In genomic region chr6:112510346-112510745, GRCm38 (mm10) we compare ENCODE assay signal across 16 mouse cellular contexts. TPM values are rescaled to one million over a fixed set of nuclear protein-coding genes. Genes with fewer than 3 reads are reported as not detected.
DNase-seq lines count a peak whose midpoint lies in the region; ATAC-seq lines count a peak whose summit lies in the region.
"Had no signal": no experiment of that assay in that cellular context is flagged by ENCODE, and none has a peak within 500 bp of the region (broad histone marks: within the 10 kb centered on the region; RNA-seq: fewer than 3 reads in every experiment).

No protein-coding gene starts in this region.

- no peaks in the 10 kb centered on the region for H3K9me3 ChIP-seq in liver, embryonic 11.5 days (ENCODE audit: control insufficient read depth, low read length)
- H3K9me3 ChIP-seq: heart, embryonic 10.5 days; liver, embryonic 15.5 days had no signal

- intact Hi-C loops in heart, postnatal 10 days (cut with DNase I) = no loop called here

- peak; percentile 77 for ATAC-seq in frontal cortex, adult (ENCODE audit: low TSS enrichment)
- ATAC-seq in liver, embryonic 11.5 days (replicated peaks; ENCODE audit: low FRiP score) = no peak
- ATAC-seq: inflammation-experienced regulatory T-cells, adult 6 months had no signal

- no peaks in the 10 kb centered on the region for H3K36me3 ChIP-seq in liver, embryonic 11.5 days (ENCODE audit: control insufficient read depth, insufficient read depth, low read length)
- H3K36me3 ChIP-seq: heart, embryonic 10.5 days; liver, embryonic 15.5 days had no signal

- H3K4me1 ChIP-seq in liver, embryonic 11.5 days (replicated peaks; ENCODE audit: control insufficient read depth, insufficient read depth, low read length) = no peaks in the 10 kb centered on the region
- H3K4me1 ChIP-seq: liver, embryonic 15.5 days had no signal

- 65% methylated on average over 4 of the region's 4 CpGs for WGBS in liver, embryonic 11.5 days

- no peak overlapping the region for H3K4me2 ChIP-seq in liver, embryonic 11.5 days
- H3K4me2 ChIP-seq: liver, embryonic 15.5 days had no signal

- no peak overlapping the region for H3K27ac ChIP-seq in liver, embryonic 11.5 days (ENCODE audit: low read depth, low read length)
- H3K27ac ChIP-seq: heart, embryonic 10.5 days; kidney, postnatal 0 days; liver, embryonic 15.5 days had no signal

- H3K9ac ChIP-seq in liver, embryonic 11.5 days (ENCODE audit: low read depth, low read length) = no peak overlapping the region
- H3K9ac ChIP-seq: liver, embryonic 15.5 days had no signal

- no peak for DNase-seq in frontal cortex, adult 2 months (ENCODE audit: extremely low spot score in 1 of 2, low spot score in 1 of 2)
- DNase-seq in retina, postnatal 1 day = peak; percentile 53
- DNase-seq in retina, embryonic 14.5 days (ENCODE audit: low spot score) = no peak
- DNase-seq in layer of hippocampus, postnatal 10 days (ENCODE audit: low spot score in 2 of 2) = peak; percentile 41 to 58
- no peak for DNase-seq in liver, embryonic 11.5 days (ENCODE audit: low spot score)
- DNase-seq in adrenal gland, adult 2 months = no peak
- DNase-seq in heart, postnatal 10 days = no peak
- DNase-seq: adrenal gland, adult 8-10 months; cerebellum, adult 11-12 months; lung, postnatal 4 days; right cerebral cortex, postnatal 14 days had no signal

- H3K4me3 ChIP-seq in liver, embryonic 11.5 days (ENCODE audit: low read depth, low read length) = no peak overlapping the region
- H3K4me3 ChIP-seq: heart, embryonic 10.5 days; liver, embryonic 15.5 days had no signal

- no peaks in the 10 kb centered on the region for H3K27me3 ChIP-seq in liver, embryonic 11.5 days (replicated peaks; ENCODE audit: control insufficient read depth, insufficient read depth, low read length)
- H3K27me3 ChIP-seq: liver, embryonic 15.5 days had no signal

RNA-seq across cellular contexts. Expression of gene Oxtr, which starts 20.6 kb away (rescaled TPM):
- polyA plus RNA-seq in frontal cortex, adult 2 months (2012; rRNA removed) = 4.7 and 8.7 TPM in 2 replicates
- total RNA-seq in layer of hippocampus, postnatal 10 days (2021) = 1 to 10 TPM; 7.4 to 8.5 TPM
- 0.04 TPM in 1 of 2 replicates, not detected in the other for polyA plus RNA-seq in liver, embryonic 11.5 days (2014; fragmentation: Nextera tagmentation; extraction: Ambion mirVana)
- total RNA-seq in adrenal gland, adult 2 months (2021) = 100 to 1,000 TPM in 1 of 2 experiments, 10 to 100 TPM in 1; 21.0 to 333 TPM
- polyA plus RNA-seq in adrenal gland, adult 2 months (2012; rRNA removed) = 98.5 and 193 TPM in 2 replicates
- under 1 TPM; 0.15 to 0.26 TPM for total RNA-seq in heart, postnatal 10 days (2021)
- polyA plus RNA-seq: inflammation-experienced regulatory T-cells, adult 6 months; liver, embryonic 15.5 days had no signal

RNA-seq across cellular contexts. Expression of gene Cav3, which starts 51.0 kb away (rescaled TPM):
- polyA plus RNA-seq in frontal cortex, adult 2 months (2012; rRNA removed) = 0.12 and 0.25 TPM in 2 replicates
- under 1 TPM; 0.38 to 0.94 TPM for total RNA-seq in layer of hippocampus, postnatal 10 days (2021)
- 0.52 TPM in 1 of 2 replicates, not detected in the other for polyA plus RNA-seq in liver, embryonic 11.5 days (2014; fragmentation: Nextera tagmentation; extraction: Ambion mirVana)
- not detected for total RNA-seq in adrenal gland, adult 2 months (2021)
- 0.08 TPM in 1 of 2 replicates, not detected in the other for polyA plus RNA-seq in adrenal gland, adult 2 months (2012; rRNA removed)
- 100 to 1,000 TPM; 157 to 162 TPM for total RNA-seq in heart, postnatal 10 days (2021)
- total RNA-seq: adrenal gland, adult 8-10 months had no signal
- polyA plus RNA-seq: inflammation-experienced regulatory T-cells, adult 6 months had no signal

Comparison
In these comparisons a context has a peak if more than half of its experiments do, and no peak if none do; other contexts are left out.
1. DNase-seq: peak in retina, postnatal 1 day (single experiment) and layer of hippocampus, postnatal 10 days (2 of 2); none in frontal cortex, adult 2 months (0 of 2), retina, embryonic 14.5 days (single experiment), liver, embryonic 11.5 days (single experiment), adrenal gland, adult 2 months (single experiment) and heart, postnatal 10 days (0 of 2).
2. RNA of gene Oxtr, which starts 20.6 kb away (total RNA-seq): 21.0 to 333 TPM in adrenal gland, adult 2 months and 7.4 to 8.5 TPM in layer of hippocampus, postnatal 10 days; 0.15 to 0.26 TPM in heart, postnatal 10 days; every median in the first group is over 4 times any median in the second.
3. RNA of gene Cav3, which starts 51.0 kb away (total RNA-seq): 157 to 162 TPM in heart, postnatal 10 days; 0.38 to 0.94 TPM in layer of hippocampus, postnatal 10 days and not detected in adrenal gland, adult 2 months; every median in the first group is over 10 times any median in the second.